Mouse (Mus musculus) testis, adult 2 months (tissue): ENCODE data around the gene Arid2. TPM values are rescaled to one million over a fixed set of nuclear protein-coding genes. Genes with fewer than 3 reads are reported as not detected.

Experiments used
- H3K27ac ChIP-seq: fragments of 200-500 bp; 2 replicates; pipeline ENCODE4 v1.5.1; 2012; ENCODE audit warnings: low read depth, low read length; ENCODE audit not compliant: control insufficient read depth, insufficient read depth
- H3K27me3 ChIP-seq: fragments of 200-500 bp; 2 replicates; pipeline ENCODE4 v1.6.1; 2012; ENCODE audit warnings: mild to moderate bottlenecking, low read length, moderate library complexity; ENCODE audit not compliant: control insufficient read depth, insufficient read depth
- H3K36me3 ChIP-seq: fragments of 200-500 bp; 2 replicates; pipeline ENCODE4 v1.6.1; 2012; ENCODE audit warnings: mild to moderate bottlenecking, low read length; ENCODE audit not compliant: control insufficient read depth, insufficient read depth
- H3K4me1 ChIP-seq: fragments of 200-500 bp; 2 replicates; pipeline ENCODE4 v1.6.1; 2012; ENCODE audit warnings: low read length; ENCODE audit not compliant: control insufficient read depth, insufficient read depth
- H3K4me3 ChIP-seq: fragments of 200-500 bp; 2 replicates; pipeline ENCODE4 v1.5.1; 2012; ENCODE audit warnings: low read depth, mild to moderate bottlenecking, low read length, moderate library complexity, mixed read lengths; ENCODE audit not compliant: control insufficient read depth
- CTCF ChIP-seq: fragments of 200-500 bp; IDR thresholded peaks from 2 replicates; pipeline ENCODE4 v1.5.1; 2012; ENCODE audit warnings: low read depth, mild to moderate bottlenecking, inconsistent platforms, low read length, moderate library complexity; ENCODE audit not compliant: control insufficient read depth, insufficient read depth, insufficient replicate concordance
- POLR2A ChIP-seq: fragments of 200-500 bp; IDR thresholded peaks from 2 replicates; pipeline ENCODE4 v1.6.1; 2012; ENCODE audit warnings: low read depth, mild to moderate bottlenecking, inconsistent platforms, low read length, moderate library complexity; ENCODE audit not compliant: control insufficient read depth
- polyA plus RNA-seq: library from polyadenylated mRNA; depleted of rRNA; stranded (reverse); fragments of >200 nt; gene quantifications from 2 replicates; pipeline ENCODE4 v1.2.3, GENCODE M21; 2012

The Arid2 gene
- polyA plus RNA-seq, 1 experiment, result 83.6 TPM

- no peaks in the 10 kb centered on the region for H3K4me1 ChIP-seq
- H3K36me3 ChIP-seq, result peaks cover 2% of the 10 kb centered on the region
- no peak overlapping the region for H3K27ac ChIP-seq
- TF ChIP-seq CTCF (no peak), POLR2A (no peak)
- no peaks in the 10 kb centered on the region for H3K27me3 ChIP-seq
- H3K4me3 ChIP-seq, result no peak overlapping the region
Observed at GRCm38 (mm10) chr15:96372628-96373027, 85.3 kb downstream of the Arid2 start.

- Histone ChIP-seq H3K27ac (no peak overlapping the region), H3K4me3 (no peak overlapping the region), H3K4me1 (no peaks in the 10 kb centered on the region), H3K36me3 (peaks cover 2% of the 10 kb centered on the region), H3K27me3 (no peaks in the 10 kb centered on the region)
- no peak for TF ChIP-seq POLR2A
- TF ChIP-seq CTCF, result no peak
Observed at GRCm38 (mm10) chr15:96373161-96373560, 85.8 kb downstream of the Arid2 start.

DNA sequence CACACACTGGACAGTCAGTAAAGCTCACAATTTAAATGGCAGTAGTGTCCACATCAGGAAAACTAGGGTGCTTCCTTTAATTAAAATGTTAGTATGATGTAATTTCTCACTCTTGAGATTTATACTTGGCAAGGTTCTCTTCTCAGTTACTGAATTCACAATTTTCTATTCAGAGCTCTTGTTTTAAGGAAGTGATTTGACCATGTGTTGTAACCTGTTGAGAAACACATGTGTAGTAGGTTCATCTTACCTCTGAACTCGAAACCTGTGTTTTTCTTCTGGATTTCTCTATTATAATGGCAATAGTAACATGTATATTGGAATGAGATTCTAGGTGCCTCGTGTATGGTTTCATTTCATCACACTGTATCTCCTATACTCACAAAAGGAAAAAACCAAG lies 88.9 kb downstream of the Arid2 start:
- no peak overlapping the region for H3K4me3 ChIP-seq
- no peak for TF ChIP-seq POLR2A
- peaks cover 3% of the 10 kb centered on the region for H3K36me3 ChIP-seq
- H3K27ac ChIP-seq, result no peak overlapping the region
- H3K4me1 ChIP-seq, result no peaks in the 10 kb centered on the region
- no peaks in the 10 kb centered on the region for H3K27me3 ChIP-seq

DNA sequence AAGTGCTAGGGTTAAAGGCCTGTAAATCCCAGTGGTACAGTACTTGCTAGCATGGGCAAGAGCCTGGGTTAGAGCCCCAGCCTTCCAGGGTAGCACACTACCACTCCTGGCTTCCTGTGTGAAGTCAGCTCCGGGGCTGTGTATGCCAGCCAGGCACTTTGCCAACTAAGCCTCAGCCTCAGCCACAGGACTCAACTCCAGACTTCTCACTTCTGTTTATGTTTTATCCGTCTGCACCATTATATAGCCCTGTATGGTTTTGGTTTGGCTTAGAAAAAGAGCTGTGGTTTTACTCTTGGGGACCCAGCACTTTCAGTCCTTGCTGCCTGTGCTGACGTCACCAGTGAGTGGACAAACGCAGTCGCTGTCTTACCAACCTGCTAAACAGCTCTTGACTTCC lies 89.9 kb downstream of the Arid2 start:
- TF ChIP-seq CTCF, result no peak
- no peak for TF ChIP-seq POLR2A
- H3K27me3 ChIP-seq, result no peaks in the 10 kb centered on the region
- H3K4me3 ChIP-seq, result no peak overlapping the region
- H3K4me1 ChIP-seq, result no peaks in the 10 kb centered on the region
- peaks cover 3% of the 10 kb centered on the region for H3K36me3 ChIP-seq
- no peak overlapping the region for H3K27ac ChIP-seq

DNA sequence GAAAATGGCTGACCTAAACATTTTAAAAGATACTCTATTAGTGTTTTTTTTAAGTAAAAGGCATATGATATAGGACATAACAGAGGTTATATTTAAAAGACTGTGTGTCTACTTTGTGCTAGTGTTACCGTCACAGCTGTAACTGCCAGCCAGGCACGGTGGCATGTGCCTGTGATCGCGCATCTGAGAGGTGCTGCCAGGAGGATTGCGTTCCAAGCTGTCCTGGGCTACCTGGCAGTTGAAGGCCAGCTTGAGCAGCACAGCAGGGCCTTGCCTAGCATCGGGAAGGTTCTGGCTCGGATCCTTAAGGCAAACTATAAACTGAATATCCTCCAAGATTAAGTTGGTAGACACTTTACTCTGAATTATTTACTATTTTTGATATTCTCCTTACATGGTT lies 90.4 kb downstream of the Arid2 start:
- peaks cover 3% of the 10 kb centered on the region; the same call in 1 of the 2 replicates for H3K36me3 ChIP-seq
- no peaks in the 10 kb centered on the region for H3K27me3 ChIP-seq
- no peak for TF ChIP-seq POLR2A
- TF ChIP-seq CTCF, result no peak
- H3K4me1 ChIP-seq, result no peaks in the 10 kb centered on the region
- H3K27ac ChIP-seq, result no peak overlapping the region
- H3K4me3 ChIP-seq, result no peak overlapping the region

DNA sequence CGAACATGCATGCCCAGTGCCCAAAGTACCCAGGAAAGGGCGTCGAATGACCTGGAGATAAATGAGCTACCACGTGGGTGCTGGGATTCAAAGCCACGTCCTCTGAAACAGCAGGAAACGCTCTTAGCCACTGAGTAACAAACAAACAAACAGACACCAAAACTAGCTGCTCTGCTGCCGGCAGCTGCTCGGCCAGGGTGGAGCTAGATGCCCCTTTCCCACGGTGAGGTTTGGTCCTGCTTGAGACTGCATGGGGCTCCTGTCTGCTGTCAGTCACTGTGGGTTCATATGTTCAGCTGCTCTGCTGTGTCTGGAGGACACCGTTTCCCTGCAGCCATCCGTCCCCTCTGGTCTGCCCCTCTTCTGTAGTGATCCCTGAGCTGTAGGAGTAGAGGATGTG lies 94.9 kb downstream of the Arid2 start:
- TF ChIP-seq POLR2A, result no peak
- TF ChIP-seq CTCF, result no peak
- H3K4me3 ChIP-seq, result no peak overlapping the region
- peaks cover 2% of the 10 kb centered on the region for H3K36me3 ChIP-seq
- H3K4me1 ChIP-seq, result no peaks in the 10 kb centered on the region
- no peak overlapping the region for H3K27ac ChIP-seq
- no peaks in the 10 kb centered on the region for H3K27me3 ChIP-seq

DNA sequence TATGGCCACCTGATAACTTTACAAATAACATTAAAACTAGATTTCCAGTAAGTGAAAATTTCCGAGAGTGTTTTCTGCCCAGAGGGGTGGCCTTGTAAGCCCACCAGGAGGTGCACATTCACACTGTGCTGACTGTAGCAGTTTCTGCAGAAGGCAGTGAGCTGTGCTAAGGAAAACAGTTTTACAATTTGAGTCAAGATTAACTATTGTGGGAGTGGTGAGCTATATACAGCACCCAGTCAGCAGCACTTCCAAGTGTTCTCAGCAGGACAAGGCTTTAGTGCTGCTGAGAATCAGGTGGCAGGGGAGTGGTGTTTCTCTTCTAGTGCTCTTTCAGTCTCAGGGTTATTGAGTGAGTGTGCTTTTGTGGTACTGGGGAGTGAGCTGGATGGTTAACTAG lies 101.2 kb downstream of the Arid2 start:
- Histone ChIP-seq H3K4me3 (no peak overlapping the region), H3K27me3 (no peaks in the 10 kb centered on the region), H3K27ac (no peak overlapping the region), H3K4me1 (no peaks in the 10 kb centered on the region), H3K36me3 (no peaks in the 10 kb centered on the region; the same call in 1 of the 2 replicates)
- TF ChIP-seq POLR2A (no peak), CTCF (no peak)

GRCm38 (mm10) chr15:96392878-96393277 lies 105.6 kb downstream of the Arid2 start:
- Histone ChIP-seq H3K4me1 (no peaks in the 10 kb centered on the region), H3K36me3 (no peaks in the 10 kb centered on the region; the same call in 1 of the 2 replicates), H3K27me3 (no peaks in the 10 kb centered on the region), H3K27ac (no peak overlapping the region), H3K4me3 (no peak overlapping the region)
- TF ChIP-seq CTCF (no peak), POLR2A (no peak)
